ENCODE assay signal across 10 mouse cellular contexts in genomic region chr1:157137132-157137853, GRCm38 (mm10). TPM values are rescaled to one million over a fixed set of nuclear protein-coding genes. Genes with fewer than 3 reads are reported as not detected.
DNase-seq lines count a peak whose midpoint lies in the region; ATAC-seq lines count a peak whose summit lies in the region.
"Had no signal": no experiment of that assay in that cellular context is flagged by ENCODE, and none has a peak within 500 bp of the region (broad histone marks: within the 10 kb centered on the region; RNA-seq: fewer than 3 reads in every experiment).

No protein-coding gene starts in this region.

- H3K36me3 ChIP-seq in forebrain, embryonic 13.5 days (ENCODE audit: poor library complexity, severe bottlenecking) = peaks cover 37% of the 10 kb centered on the region; the same call in 1 of the 2 replicates
- peaks cover 16% of the 10 kb centered on the region for H3K36me3 ChIP-seq in forebrain, embryonic 12.5 days (replicated peaks)
- H3K36me3 ChIP-seq in limb, embryonic 11.5 days (ENCODE audit: control insufficient read depth, insufficient read depth, low read length) = no peaks in the 10 kb centered on the region
- H3K36me3 ChIP-seq in limb, embryonic 10.5 days = no peaks in the 10 kb centered on the region

- H3K9me3 ChIP-seq in forebrain, embryonic 13.5 days (replicated peaks) = no peaks in the 10 kb centered on the region
- H3K9me3 ChIP-seq in forebrain, embryonic 12.5 days = no peaks in the 10 kb centered on the region
- no peaks in the 10 kb centered on the region for H3K9me3 ChIP-seq in limb, embryonic 11.5 days (ENCODE audit: control insufficient read depth, low read length)
- no peaks in the 10 kb centered on the region for H3K9me3 ChIP-seq in limb, embryonic 10.5 days (replicated peaks)

- peak; percentile 59; the same call in 1 of the 2 replicates for ATAC-seq in forebrain, embryonic 13.5 days
- ATAC-seq in forebrain, embryonic 12.5 days (ENCODE audit: low FRiP score) = no peak
- ATAC-seq in limb, embryonic 11.5 days (ENCODE audit: insufficient number of reproducible peaks, low FRiP score, low TSS enrichment, low read depth) = peak; percentile 57; the same call in 1 of the 2 replicates

- no peaks in the 10 kb centered on the region for H3K27me3 ChIP-seq in forebrain, embryonic 13.5 days
- no peaks in the 10 kb centered on the region for H3K27me3 ChIP-seq in forebrain, embryonic 12.5 days
- no peaks in the 10 kb centered on the region for H3K27me3 ChIP-seq in limb, embryonic 11.5 days (ENCODE audit: control insufficient read depth, insufficient read depth, low read length)
- H3K27me3 ChIP-seq in limb, embryonic 10.5 days (ENCODE audit: low read depth, poor library complexity, severe bottlenecking) = no peaks in the 10 kb centered on the region

- no peak overlapping the region for H3K4me3 ChIP-seq in forebrain, embryonic 13.5 days
- no peak overlapping the region for H3K4me3 ChIP-seq in forebrain, embryonic 12.5 days (replicated peaks)
- no peak overlapping the region for H3K4me3 ChIP-seq in limb, embryonic 11.5 days (ENCODE audit: low read depth, low read length)
- H3K4me3 ChIP-seq in limb, embryonic 10.5 days = no peak overlapping the region

- H3K4me2 ChIP-seq in forebrain, embryonic 13.5 days = no peak overlapping the region
- no peak overlapping the region for H3K4me2 ChIP-seq in forebrain, embryonic 12.5 days
- H3K4me2 ChIP-seq in limb, embryonic 11.5 days (ENCODE audit: low read depth, severe bottlenecking) = no peak overlapping the region

- H3K9ac ChIP-seq in forebrain, embryonic 13.5 days = no peak overlapping the region
- H3K9ac ChIP-seq in forebrain, embryonic 12.5 days = no peak overlapping the region
- no peak overlapping the region for H3K9ac ChIP-seq in limb, embryonic 11.5 days (ENCODE audit: low read length)
- H3K9ac ChIP-seq: liver, embryonic 14.5 days had no signal

- DNase-seq in limb, embryonic 11.5 days (ENCODE audit: low spot score) = peak; percentile 34
- DNase-seq in limb, embryonic 10.5 days (ENCODE audit: low spot score) = no peak
- DNase-seq in cerebellum, postnatal 14 days = peak; percentile 57 to 62
- peak; percentile 15 for DNase-seq in lung, postnatal 36 days
- no peak for DNase-seq in left cerebral cortex, adult 9 months (ENCODE audit: low spot score in 2 of 2)
- DNase-seq in embryo, embryonic 10.5 days (ENCODE audit: low spot score) = no peak
- DNase-seq: gastrocnemius, postnatal 10 days had no signal

- peaks cover 6% of the 10 kb centered on the region; the same call in 1 of the 2 replicates for H3K4me1 ChIP-seq in forebrain, embryonic 13.5 days
- no peaks in the 10 kb centered on the region for H3K4me1 ChIP-seq in forebrain, embryonic 12.5 days
- no peaks in the 10 kb centered on the region for H3K4me1 ChIP-seq in limb, embryonic 11.5 days (ENCODE audit: control insufficient read depth, insufficient read depth, low read length)
- no peaks in the 10 kb centered on the region for H3K4me1 ChIP-seq in limb, embryonic 10.5 days

- no peak overlapping the region for H3K27ac ChIP-seq in forebrain, embryonic 13.5 days
- no peak overlapping the region for H3K27ac ChIP-seq in forebrain, embryonic 12.5 days
- no peak overlapping the region for H3K27ac ChIP-seq in limb, embryonic 11.5 days (replicated peaks; ENCODE audit: low read depth, low read length)
- H3K27ac ChIP-seq in limb, embryonic 10.5 days = no peak overlapping the region
- H3K27ac ChIP-seq: liver, embryonic 14.5 days had no signal

- 79% methylated on average over 9 of the region's 9 CpGs for WGBS in forebrain, embryonic 13.5 days
- WGBS in forebrain, embryonic 12.5 days = 88% methylated on average over 9 of the region's 9 CpGs
- WGBS in limb, embryonic 11.5 days = 79% methylated on average over 9 of the region's 9 CpGs
- 90% methylated on average over 9 of the region's 9 CpGs for WGBS in limb, embryonic 10.5 days

RNA-seq across cellular contexts. Expression of gene Tex35, which starts 28.8 kb away (rescaled TPM):
- polyA plus RNA-seq in forebrain, embryonic 13.5 days (2015; fragmentation: Nextera tagmentation; extraction: Ambion mirVana) = not detected in 2 replicates
- polyA plus RNA-seq in forebrain, embryonic 12.5 days (2016; fragmentation: Nextera tagmentation; extraction: Ambion mirVana) = not detected in 2 replicates
- not detected in 2 replicates for polyA plus RNA-seq in limb, embryonic 11.5 days (2014; fragmentation: Nextera tagmentation; extraction: Ambion mirVana)
- not detected in 2 replicates for polyA plus RNA-seq in limb, embryonic 10.5 days (2016; fragmentation: Nextera tagmentation; extraction: Ambion mirVana)
- polyA plus RNA-seq: liver, embryonic 14.5 days had no signal

Comparison
In these comparisons a context has a peak if more than half of its experiments do, and no peak if none do; other contexts are left out.
1. DNase-seq: peak in limb, embryonic 11.5 days (single experiment), cerebellum, postnatal 14 days (2 of 2) and lung, postnatal 36 days (single experiment); none in limb, embryonic 10.5 days (single experiment), left cerebral cortex, adult 9 months (0 of 2) and embryo, embryonic 10.5 days (single experiment).